Mouse (Mus musculus) liver, embryonic 13.5 days (tissue): Measurements from ENCODE around the gene Haspin. TPM values are rescaled to one million over a fixed set of nuclear protein-coding genes. Genes with fewer than 3 reads are reported as not detected.
A peak's percentile ranks its signal among the peaks of the same experiment; 100 is the strongest.

Experiments used
- ATAC-seq: fragments of 200-750 bp; cut with Nextera tagmentation; 2 replicates; pipeline ENCODE4 v1.8.0; 2017; ENCODE audit warnings: low read depth, mild to moderate bottlenecking, moderate number of reproducible peaks, moderate library complexity
- DNase-seq: peaks from one replicate; pipeline ENCODE4 v3.0.0; 2022
- H3K27ac ChIP-seq: fragments of 300-500 bp; sonication (generic); 2 replicates; pipeline ENCODE4 v1.5.1; 2015; ENCODE audit warnings: moderate library complexity, mild to moderate bottlenecking, inconsistent platforms
- H3K27me3 ChIP-seq: fragments of 300-500 bp; sonication (generic); 2 replicates; pipeline ENCODE4 v1.6.1; 2015; ENCODE audit warnings: mild to moderate bottlenecking, inconsistent platforms
- H3K36me3 ChIP-seq: fragments of 300-500 bp; sonication (generic); 2 replicates; pipeline ENCODE4 v1.6.1; 2015; ENCODE audit warnings: mild to moderate bottlenecking, inconsistent platforms
- H3K4me1 ChIP-seq: fragments of 300-500 bp; sonication (generic); replicated peaks from 2 replicates; pipeline ENCODE4 v1.6.1; 2015; ENCODE audit warnings: inconsistent platforms
- H3K4me2 ChIP-seq: fragments of 300-500 bp; sonication (generic); 2 replicates; pipeline ENCODE4 v1.6.1; 2015; ENCODE audit warnings: inconsistent platforms, mild to moderate bottlenecking, moderate library complexity
- H3K4me3 ChIP-seq: fragments of 300-500 bp; sonication (generic); replicated peaks from 2 replicates; pipeline ENCODE4 v1.5.1; 2015; ENCODE audit warnings: mild to moderate bottlenecking, inconsistent platforms
- H3K9ac ChIP-seq: fragments of 300-500 bp; sonication (generic); 2 replicates; pipeline ENCODE4 v1.6.1; 2015; ENCODE audit warnings: mild to moderate bottlenecking, inconsistent platforms
- H3K9me3 ChIP-seq: fragments of 300-500 bp; sonication (generic); replicated peaks from 2 replicates; pipeline ENCODE4 v1.6.1; 2016; ENCODE audit warnings: inconsistent platforms
- WGBS: fragments of 180-500 bp; shearing (Covaris S2); methylation state at CpG from one replicate; pipeline ENCODE4 v1.1.7; 2015; ENCODE audit not compliant: insufficient replicate concordance; 5-methylcytosine and 5-hydroxymethylcytosine counted together
- polyA plus RNA-seq: library from polyadenylated mRNA; unstranded; fragments of >200 nt; fragmentation: Nextera tagmentation; extraction: Ambion mirVana; gene quantifications from 2 replicates; pipeline ENCODE4 v1.2.1, GENCODE M21; 2015

Haspin gene
- polyA plus RNA-seq, 1 experiment from 2014 or later = 13.8 TPM

GRCm38 (mm10) chr11:73168576-73168975 lies 30.5 kb upstream of the Haspin start:
- Histone ChIP-seq H3K4me2 (no peak overlapping the region), H3K4me3 (no peak overlapping the region), H3K9me3 (no peaks in the 10 kb centered on the region), H3K9ac (no peak overlapping the region), H3K36me3 (peaks cover 31% of the 10 kb centered on the region), H3K27ac (no peak overlapping the region), H3K4me1 (peaks cover 25% of the 10 kb centered on the region), H3K27me3 (no peaks in the 10 kb centered on the region)
- no peak for DNase-seq
- ATAC-seq = no peak
- 75% methylated on average over 6 of the region's 6 CpGs for WGBS

GRCm38 (mm10) chr11:73168071-73168470 lies 30.0 kb upstream of the Haspin start:
- peaks cover 26% of the 10 kb centered on the region for H3K36me3 ChIP-seq
- no peak overlapping the region for H3K4me3 ChIP-seq
- ATAC-seq = no peak
- H3K27me3 ChIP-seq = no peaks in the 10 kb centered on the region
- H3K9me3 ChIP-seq = no peaks in the 10 kb centered on the region
- DNase-seq = no peak
- H3K27ac ChIP-seq = no peak overlapping the region
- H3K4me1 ChIP-seq = peaks cover 23% of the 10 kb centered on the region
- no peak overlapping the region for H3K9ac ChIP-seq
- H3K4me2 ChIP-seq = no peak overlapping the region
- WGBS = 76% methylated on average over 8 of the region's 8 CpGs

- Histone ChIP-seq H3K4me1 (peaks cover 13% of the 10 kb centered on the region; the same call in 1 of the 2 replicates), H3K27ac (no peak overlapping the region), H3K27me3 (peaks cover 44% of the 10 kb centered on the region), H3K9me3 (no peaks in the 10 kb centered on the region), H3K36me3 (no peaks in the 10 kb centered on the region), H3K4me3 (no peak overlapping the region), H3K4me2 (no peak overlapping the region), H3K9ac (no peak overlapping the region)
- WGBS = 17% methylated on average over 5 of the region's 5 CpGs
- ATAC-seq (no peak), DNase-seq (no peak)
Measured at GRCm38 (mm10) chr11:73162284-73162683, 24.2 kb upstream of the Haspin start.

- no peak for ATAC-seq
- Histone ChIP-seq H3K9me3 (no peaks in the 10 kb centered on the region), H3K36me3 (no peaks in the 10 kb centered on the region), H3K4me1 (peaks cover 13% of the 10 kb centered on the region; the same call in 1 of the 2 replicates), H3K27me3 (peaks cover 49% of the 10 kb centered on the region), H3K27ac (no peak overlapping the region), H3K4me2 (no peak overlapping the region), H3K9ac (no peak overlapping the region), H3K4me3 (no peak overlapping the region)
- WGBS = 62% methylated on average over 4 of the region's 4 CpGs
- no peak for DNase-seq
Measured at GRCm38 (mm10) chr11:73161616-73162015, 23.5 kb upstream of the Haspin start.

- DNase-seq = no peak
- Histone ChIP-seq H3K9ac (no peak overlapping the region), H3K4me1 (peaks cover 13% of the 10 kb centered on the region; the same call in 1 of the 2 replicates), H3K27ac (no peak overlapping the region), H3K27me3 (peaks cover 52% of the 10 kb centered on the region), H3K9me3 (no peaks in the 10 kb centered on the region), H3K4me3 (peak overlapping the region; percentile 44), H3K36me3 (no peaks in the 10 kb centered on the region), H3K4me2 (peak overlapping the region; percentile 62)
- ATAC-seq = no peak
- 28% methylated on average over 6 of the region's 6 CpGs for WGBS
Measured at GRCm38 (mm10) chr11:73160811-73161200, 22.7 kb upstream of the Haspin start.

GRCm38 (mm10) chr11:73159957-73160810 lies 22.1 kb upstream of the Haspin start, which contains the start of gene P2rx5:
Gene P2rx5 (plus strand): TSS chr11:73160421.
- DNase-seq (no peak), ATAC-seq (peak; percentile 59)
- Histone ChIP-seq H3K4me3 (peak within 1 kb of the TSS; percentile 44), H3K27ac (no peak within 1 kb of the TSS), H3K36me3 (no peaks in the 10 kb centered on the region), H3K4me1 (peaks cover 13% of the 10 kb centered on the region; the same call in 1 of the 2 replicates), H3K4me2 (peak within 1 kb of the TSS; percentile 62), H3K27me3 (peaks cover 58% of the 10 kb centered on the region), H3K9ac (0 out of 2 replicates have a peak within 1 kb of the TSS, but pooled peaks have one; percentile 15), H3K9me3 (no peaks in the 10 kb centered on the region)
- WGBS = 4% methylated on average over 49 of the region's 49 CpGs

- H3K36me3 ChIP-seq = no peaks in the 10 kb centered on the region
- DNase-seq (no peak), ATAC-seq (no peak)
- no peak overlapping the region for H3K27ac ChIP-seq
- no peaks in the 10 kb centered on the region; the same call in 1 of the 2 replicates for H3K4me1 ChIP-seq
- no peak overlapping the region for H3K4me2 ChIP-seq
- 64% methylated on average over 6 of the region's 6 CpGs for WGBS
- no peak overlapping the region for H3K9ac ChIP-seq
- no peaks in the 10 kb centered on the region for H3K9me3 ChIP-seq
- peaks cover 42% of the 10 kb centered on the region for H3K27me3 ChIP-seq
- no peak overlapping the region for H3K4me3 ChIP-seq
Measured at GRCm38 (mm10) chr11:73155071-73155470, 17.0 kb upstream of the Haspin start.

GRCm38 (mm10) chr11:73148209-73148608 lies 10.1 kb upstream of the Haspin start:
- Histone ChIP-seq H3K4me2 (no peak overlapping the region), H3K36me3 (no peaks in the 10 kb centered on the region), H3K4me1 (0 out of 2 replicates have a peak, but pooled peaks cover 2% of the 10 kb centered on the region), H3K9ac (no peak overlapping the region), H3K27me3 (no peaks in the 10 kb centered on the region), H3K4me3 (no peak overlapping the region), H3K9me3 (no peaks in the 10 kb centered on the region), H3K27ac (no peak overlapping the region)
- WGBS = 69% methylated on average over 9 of the region's 9 CpGs
- DNase-seq (no peak), ATAC-seq (no peak)

- Histone ChIP-seq H3K9ac (no peak overlapping the region), H3K36me3 (no peaks in the 10 kb centered on the region), H3K27ac (no peak overlapping the region), H3K4me3 (no peak overlapping the region), H3K4me2 (no peak overlapping the region), H3K9me3 (no peaks in the 10 kb centered on the region), H3K4me1 (0 out of 2 replicates have a peak, but pooled peaks cover 2% of the 10 kb centered on the region), H3K27me3 (no peaks in the 10 kb centered on the region)
- ATAC-seq = no peak
- no peak for DNase-seq
- WGBS = 43% methylated on average over 7 of the region's 7 CpGs
Measured at GRCm38 (mm10) chr11:73146975-73147365, 8.9 kb upstream of the Haspin start.

GRCm38 (mm10) chr11:73146026-73146974 lies 8.2 kb upstream of the Haspin start:
- WGBS = 64% methylated on average over 11 of the region's 11 CpGs

GRCm38 (mm10) chr11:73144261-73144681 lies 6.2 kb upstream of the Haspin start:
- H3K27ac ChIP-seq = no peak overlapping the region
- no peak overlapping the region for H3K4me3 ChIP-seq
- H3K4me1 ChIP-seq = 0 out of 2 replicates have a peak, but pooled peaks cover 2% of the 10 kb centered on the region
- WGBS = 65% methylated on average over 1 of the region's 1 CpGs
- H3K27me3 ChIP-seq = no peaks in the 10 kb centered on the region
- no peaks in the 10 kb centered on the region for H3K9me3 ChIP-seq
- DNase-seq (no peak), ATAC-seq (no peak)
- H3K36me3 ChIP-seq = no peaks in the 10 kb centered on the region
- H3K9ac ChIP-seq = no peak overlapping the region
- no peak overlapping the region for H3K4me2 ChIP-seq

More at GRCm38 (mm10) chr11:73146026-73146974, 8.2 kb upstream of the Haspin start:
- Histone ChIP-seq H3K4me1 (0 out of 2 replicates have a peak, but pooled peaks cover 2% of the 10 kb centered on the region), H3K27ac (no peak overlapping the region), H3K4me2 (no peak overlapping the region), H3K27me3 (no peaks in the 10 kb centered on the region), H3K4me3 (no peak overlapping the region), H3K36me3 (no peaks in the 10 kb centered on the region), H3K9ac (no peak overlapping the region), H3K9me3 (no peaks in the 10 kb centered on the region)
- no peak for ATAC-seq
- no peak for DNase-seq
